Mouse (Mus musculus) spleen, adult 12 weeks (tissue): ENCODE results near the gene Il4.

Source experiments
- DNase-seq: peaks from one replicate; pipeline ENCODE4 v3.0.0; 2022; ENCODE audit warnings: low spot score

Gene Il4

DNA sequence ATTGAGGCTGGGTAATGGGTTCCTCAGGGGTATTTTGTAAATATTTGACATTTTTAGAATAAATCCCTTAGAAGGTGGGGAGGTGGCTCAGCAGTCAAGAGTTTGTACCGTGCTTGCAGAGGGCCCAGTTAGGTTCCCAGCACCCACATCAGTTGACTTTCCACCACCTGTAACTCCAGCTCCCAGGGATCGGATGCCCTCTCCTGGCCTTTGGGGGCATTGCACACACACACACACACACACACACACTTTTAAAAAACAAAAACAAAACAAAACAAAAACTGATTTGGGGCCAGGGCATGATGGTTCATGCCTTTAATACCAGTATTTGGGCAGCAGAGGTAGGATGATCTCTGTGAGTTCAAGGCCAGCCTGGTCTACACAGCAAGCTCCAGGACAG, 5.7 kb upstream of the Il4 start:
- no peak for DNase-seq

GRCm38 (mm10) chr11:53623573-53623972, 5.1 kb upstream of the Il4 start:
- no peak for DNase-seq

- no peak for DNase-seq
Measured at GRCm38 (mm10) chr11:53622440-53622806, 4.0 kb upstream of the Il4 start.

- DNase-seq, result no peak
Measured at GRCm38 (mm10) chr11:53621582-53622439, 3.3 kb upstream of the Il4 start.

GRCm38 (mm10) chr11:53620094-53620493, 1.6 kb upstream of the Il4 start:
- DNase-seq, result no peak

DNA sequence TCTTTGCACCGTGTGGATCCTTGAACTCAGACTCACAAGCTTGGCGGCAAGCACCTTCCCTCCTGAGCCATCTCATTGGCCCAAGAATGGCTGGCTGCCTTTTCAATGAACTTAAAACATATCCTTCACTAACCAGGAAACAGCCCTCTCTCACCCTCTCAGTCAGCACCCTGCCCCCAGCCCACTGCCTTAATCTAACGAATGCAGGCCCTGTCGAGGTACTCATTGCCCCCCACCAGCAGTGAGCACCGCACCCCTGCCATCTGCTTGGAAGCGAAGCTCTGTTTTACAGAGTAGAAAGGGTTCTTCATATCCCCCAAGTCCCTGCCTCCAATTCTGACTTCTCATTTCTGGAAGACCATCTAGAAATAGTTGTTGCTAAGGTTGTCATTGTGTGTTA, 959 bp upstream of the Il4 start:
- no peak for DNase-seq

- no peak for DNase-seq
Measured at GRCm38 (mm10) chr11:53617562-53618109, 833 bp downstream of the Il4 start.

DNA sequence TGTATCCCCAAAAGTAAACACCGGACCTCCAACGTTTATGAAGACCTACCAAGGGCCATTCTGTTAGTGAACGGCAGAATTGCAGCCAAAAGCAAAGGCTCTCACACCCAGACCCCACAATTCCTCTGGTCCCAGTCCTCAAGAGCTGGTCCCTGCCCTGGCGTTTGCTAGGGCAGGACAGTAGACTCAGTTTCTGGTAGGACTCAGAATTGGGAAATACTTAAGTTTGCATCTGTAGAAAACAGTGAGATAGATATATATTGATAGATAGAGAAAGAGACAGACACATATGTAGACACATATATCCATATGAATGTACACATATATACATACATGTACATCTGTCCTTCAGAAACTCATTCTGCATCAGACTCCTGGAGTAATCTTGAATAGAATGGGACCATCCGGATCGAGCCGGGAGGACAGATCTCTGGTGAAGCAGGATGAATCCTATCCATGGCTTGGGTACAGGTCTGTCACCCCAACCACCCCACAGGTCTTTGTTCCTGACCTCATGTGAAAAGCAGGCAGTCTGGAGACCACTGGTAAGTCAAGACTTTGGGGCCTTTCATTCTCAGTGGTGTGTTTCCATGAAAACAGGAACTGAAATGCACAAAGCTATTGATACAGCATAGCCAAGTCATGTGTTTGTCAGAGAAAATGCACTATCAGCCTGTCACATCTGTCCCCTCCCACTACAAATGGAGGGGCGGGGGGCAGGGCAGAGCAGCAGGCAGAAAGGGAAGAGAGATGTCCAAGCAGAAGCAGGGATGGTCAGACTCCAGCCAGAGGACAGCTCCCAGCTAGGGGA, 1.5 kb downstream of the Il4 start:
- DNase-seq, result no peak

- DNase-seq, result no peak
Measured at GRCm38 (mm10) chr11:53615575-53615974, 2.9 kb downstream of the Il4 start.

GRCm38 (mm10) chr11:53615172-53615571, 3.3 kb downstream of the Il4 start:
- DNase-seq, result no peak

DNA sequence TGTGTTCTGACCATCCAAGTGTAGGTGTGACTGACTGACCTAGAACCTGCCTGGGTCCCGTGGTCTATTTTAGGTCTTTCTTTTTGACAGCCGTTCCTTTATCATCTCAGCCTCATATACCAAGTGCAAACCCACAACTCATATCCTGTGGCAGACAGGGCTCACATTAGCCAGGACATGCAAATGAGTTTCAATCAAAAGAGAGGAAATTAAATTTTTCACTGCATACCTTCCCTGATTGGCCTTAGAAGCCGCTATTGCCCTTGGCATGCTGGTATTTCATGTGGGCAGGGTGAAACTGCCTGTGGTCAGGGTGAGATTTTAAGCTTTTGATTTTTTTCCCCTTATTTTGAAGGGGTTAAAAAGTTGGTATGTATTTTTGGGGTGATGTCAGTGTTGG, 8.8 kb downstream of the Il4 start:
- no peak for DNase-seq

GRCm38 (mm10) chr11:53609231-53609630, 9.2 kb downstream of the Il4 start:
- DNase-seq, result no peak

DNA sequence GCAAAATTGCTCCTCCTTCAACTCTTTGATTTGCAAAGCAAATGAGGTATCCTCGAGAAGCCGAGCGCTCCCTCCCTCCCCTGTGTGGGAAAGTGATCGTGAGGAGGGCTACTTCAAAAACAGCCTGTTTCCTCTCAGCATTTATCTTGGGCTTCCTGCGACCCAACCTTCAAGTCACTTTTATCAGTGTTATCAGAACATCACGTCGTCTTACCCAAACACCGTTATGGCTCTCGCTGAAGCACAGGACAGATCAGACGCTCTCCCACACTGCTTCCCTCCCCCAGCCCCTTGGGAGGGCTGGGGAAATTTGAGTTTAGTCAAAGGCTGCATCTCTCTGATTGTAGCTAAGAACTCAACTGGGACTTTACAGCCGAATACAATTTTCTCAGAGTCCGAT, 12.9 kb downstream of the Il4 start:
- no peak for DNase-seq

DNA sequence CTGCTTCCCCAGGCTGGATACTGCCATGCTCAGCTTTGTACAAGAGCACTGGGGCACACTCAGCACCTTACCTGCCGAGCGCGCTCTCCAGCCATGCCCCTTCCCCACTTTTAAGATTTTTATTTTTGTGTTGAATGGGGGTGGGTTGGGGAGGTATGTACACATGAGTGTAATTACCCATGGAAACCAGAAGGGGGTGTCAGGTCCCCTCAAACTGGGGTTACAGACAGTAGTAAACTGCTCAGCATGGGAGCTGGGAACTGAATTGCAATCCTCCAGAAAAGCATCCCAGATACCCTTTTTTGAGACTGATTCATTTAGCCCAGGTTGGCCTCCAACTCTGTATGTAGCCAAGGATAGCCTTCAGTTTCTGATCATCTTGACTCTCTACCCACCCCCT, 13.5 kb downstream of the Il4 start:
- no peak for DNase-seq

- DNase-seq, result no peak
Measured at GRCm38 (mm10) chr11:53591116-53591515, 27.4 kb downstream of the Il4 start.

DNA sequence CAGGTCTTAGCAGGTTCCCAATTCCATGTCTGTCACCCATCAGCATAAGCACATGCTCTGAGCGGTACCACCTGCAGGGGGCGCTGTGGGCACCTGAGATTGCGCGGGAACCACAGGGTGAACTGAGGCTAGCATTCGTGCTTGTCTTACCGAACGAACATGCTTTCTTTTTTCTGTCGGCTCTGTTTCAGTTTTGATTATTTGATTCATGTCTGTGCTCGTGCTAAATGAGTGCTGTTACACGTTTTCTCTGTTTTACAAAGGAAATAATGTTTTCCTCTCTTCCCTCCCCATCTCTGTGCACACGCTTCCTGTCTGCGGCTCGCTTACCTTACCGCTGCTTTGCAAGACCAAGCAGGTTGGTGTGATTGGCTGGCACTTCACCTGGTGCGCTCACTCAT, 28.1 kb downstream of the Il4 start:
- peak; percentile 73 for DNase-seq

DNA sequence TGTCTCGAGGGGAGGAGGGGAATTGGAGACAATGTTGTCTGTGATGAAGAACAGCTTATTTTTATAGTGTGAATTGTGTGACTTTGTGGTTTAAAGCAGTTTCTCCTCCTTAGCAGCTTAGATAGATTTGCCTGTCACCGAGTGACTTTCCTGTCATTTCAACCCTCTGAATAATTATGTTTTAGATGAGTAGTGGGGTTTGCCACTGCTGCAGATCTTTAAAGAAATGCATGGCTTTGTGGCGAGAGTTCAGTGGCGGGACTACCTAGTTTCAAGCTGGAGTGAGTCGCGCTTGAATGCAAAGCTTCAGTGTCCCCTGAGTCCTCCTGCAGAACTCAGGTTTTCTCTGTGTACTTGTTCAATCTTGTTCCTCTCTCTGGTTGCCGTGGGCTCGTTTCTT, 30.2 kb downstream of the Il4 start:
- no peak for DNase-seq

- no peak for DNase-seq
Measured at GRCm38 (mm10) chr11:53585510-53585909, 33.0 kb downstream of the Il4 start.

DNA sequence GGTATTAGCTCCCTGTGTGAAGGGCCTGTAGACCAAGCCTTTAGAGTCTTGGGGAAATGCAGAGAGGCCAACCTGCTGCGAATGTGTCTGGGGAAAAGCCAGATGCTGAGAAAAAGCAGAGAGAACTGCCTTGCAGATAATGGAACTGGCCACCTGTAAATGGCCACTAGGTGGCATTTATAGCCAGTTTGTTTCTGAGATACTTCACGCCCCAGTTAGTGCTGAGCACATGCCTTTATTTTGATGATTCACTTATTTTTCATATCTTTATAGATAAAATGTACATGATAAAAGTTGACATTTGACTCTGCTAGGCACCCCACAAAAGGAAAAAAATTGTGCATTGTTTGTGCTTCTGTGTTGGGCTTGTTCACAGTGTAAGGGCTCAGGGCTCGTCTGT, 33.6 kb downstream of the Il4 start:
- DNase-seq, result no peak

GRCm38 (mm10) chr11:53583151-53583550, 35.3 kb downstream of the Il4 start:
- no peak for DNase-seq

- DNase-seq, result no peak
Measured at GRCm38 (mm10) chr11:53580562-53580961, 37.9 kb downstream of the Il4 start.

- DNase-seq, result peak; percentile 93
Measured at GRCm38 (mm10) chr11:53567224-53568014, 51.0 kb downstream of the Il4 start, which contains the start of gene Kif3a. Gene Kif3a (plus strand): TSS chr11:53567379.
